Mouse (Mus musculus) midbrain, embryonic 16.5 days (tissue): ENCODE data around the gene Crispld2. TPM values are rescaled to one million over a fixed set of nuclear protein-coding genes. Genes with fewer than 3 reads are reported as not detected.

ENCODE experiments used
- ATAC-seq: fragments of 200-750 bp; cut with Nextera tagmentation; 2 replicates; pipeline ENCODE4 v1.8.0; 2017; ENCODE audit warnings: moderate TSS enrichment
- H3K27ac ChIP-seq: fragments of 300-500 bp; sonication (generic); 2 replicates; pipeline ENCODE4 v1.5.1; 2014; ENCODE audit warnings: mild to moderate bottlenecking, low read length, mixed read lengths
- H3K27me3 ChIP-seq: fragments of 300-500 bp; sonication (generic); 2 replicates; pipeline ENCODE4 v1.6.1; 2014; ENCODE audit warnings: low read depth, low read length, mixed read lengths; ENCODE audit not compliant: control insufficient read depth, insufficient read depth
- H3K36me3 ChIP-seq: fragments of 300-500 bp; sonication (generic); 2 replicates; pipeline ENCODE4 v1.6.1; 2014; ENCODE audit warnings: mild to moderate bottlenecking, low read length, moderate library complexity, mixed read lengths; ENCODE audit not compliant: control insufficient read depth, insufficient read depth
- H3K4me1 ChIP-seq: fragments of 300-500 bp; sonication (generic); 2 replicates; pipeline ENCODE4 v1.6.1; 2014; ENCODE audit warnings: mild to moderate bottlenecking, low read length, mixed read lengths; ENCODE audit not compliant: control insufficient read depth, insufficient read depth
- H3K4me2 ChIP-seq: fragments of 300-500 bp; sonication (generic); 2 replicates; pipeline ENCODE4 v1.6.1; 2014; ENCODE audit warnings: mild to moderate bottlenecking, low read length, mixed read lengths
- H3K4me3 ChIP-seq: fragments of 300-500 bp; sonication (generic); 2 replicates; pipeline ENCODE4 v1.5.1; 2014; ENCODE audit warnings: low read depth, mild to moderate bottlenecking, low read length, moderate library complexity, mixed read lengths
- H3K9ac ChIP-seq: fragments of 300-500 bp; sonication (generic); 2 replicates; pipeline ENCODE4 v1.6.1; 2014; ENCODE audit warnings: low read depth, low read length, mixed read lengths
- H3K9me3 ChIP-seq: fragments of 300-500 bp; sonication (generic); replicated peaks from 2 replicates; pipeline ENCODE4 v1.6.1; 2014; ENCODE audit warnings: mild to moderate bottlenecking, low read length, mixed read lengths; ENCODE audit not compliant: control insufficient read depth, poor library complexity, severe bottlenecking
- WGBS: fragments of 180-500 bp; shearing (Covaris S2); extraction: QIAGEN DNeasy Blood & Tissue Kit; methylation state at CpG from one replicate; pipeline ENCODE4 v1.1.7; 2014; 5-methylcytosine and 5-hydroxymethylcytosine counted together
- polyA plus RNA-seq: library from polyadenylated mRNA; unstranded; fragments of >200 nt; fragmentation: Nextera tagmentation; extraction: Ambion mirVana; gene quantifications from 2 replicates; pipeline ENCODE4 v1.2.1, GENCODE M21; 2015

Crispld2 gene
- polyA plus RNA-seq, 1 experiment from 2014 or later: 2.4 TPM

DNA sequence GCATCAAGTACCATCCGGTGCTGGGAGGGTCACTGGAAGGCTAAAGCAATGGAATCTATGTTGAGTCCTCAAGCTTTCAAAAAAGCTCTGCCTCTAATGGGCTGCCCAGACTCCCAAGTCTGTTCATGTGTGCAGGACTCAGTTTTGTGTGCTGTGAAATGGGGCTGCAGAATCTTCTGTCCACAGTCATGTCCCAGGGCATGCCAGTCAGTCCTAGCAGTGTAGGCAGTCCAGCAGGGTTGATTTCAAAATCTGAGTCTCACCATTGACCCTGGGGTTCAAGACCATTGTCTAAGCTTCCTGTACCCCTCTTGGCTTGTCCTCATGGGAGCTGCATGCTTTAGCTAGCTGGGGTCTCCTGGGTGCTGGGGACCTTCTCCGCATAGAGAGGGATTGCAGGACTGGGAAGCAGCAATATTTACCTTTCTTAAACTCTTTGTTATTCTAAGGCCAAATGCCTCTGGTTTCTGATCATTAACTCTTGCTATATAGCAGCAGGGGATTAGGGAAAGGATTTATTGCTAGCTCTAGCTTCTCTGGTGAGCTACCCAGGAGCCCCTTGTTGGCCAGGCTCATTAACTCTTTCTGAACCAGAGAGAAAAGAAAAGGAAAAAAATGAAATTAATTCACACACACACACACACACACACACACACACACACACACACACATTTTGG, 12.6 kb downstream of the Crispld2 start:
- no peaks in the 10 kb centered on the region for H3K9me3 ChIP-seq
- peaks cover 10% of the 10 kb centered on the region; the same call in 1 of the 2 replicates for H3K4me1 ChIP-seq
- no peak overlapping the region for H3K4me3 ChIP-seq
- no peak overlapping the region for H3K9ac ChIP-seq
- ATAC-seq: no peak
- H3K27me3 ChIP-seq: no peaks in the 10 kb centered on the region
- H3K4me2 ChIP-seq: no peak overlapping the region
- H3K27ac ChIP-seq: no peak overlapping the region
- WGBS: 61% methylated on average over 2 of the region's 2 CpGs
- no peaks in the 10 kb centered on the region for H3K36me3 ChIP-seq

DNA sequence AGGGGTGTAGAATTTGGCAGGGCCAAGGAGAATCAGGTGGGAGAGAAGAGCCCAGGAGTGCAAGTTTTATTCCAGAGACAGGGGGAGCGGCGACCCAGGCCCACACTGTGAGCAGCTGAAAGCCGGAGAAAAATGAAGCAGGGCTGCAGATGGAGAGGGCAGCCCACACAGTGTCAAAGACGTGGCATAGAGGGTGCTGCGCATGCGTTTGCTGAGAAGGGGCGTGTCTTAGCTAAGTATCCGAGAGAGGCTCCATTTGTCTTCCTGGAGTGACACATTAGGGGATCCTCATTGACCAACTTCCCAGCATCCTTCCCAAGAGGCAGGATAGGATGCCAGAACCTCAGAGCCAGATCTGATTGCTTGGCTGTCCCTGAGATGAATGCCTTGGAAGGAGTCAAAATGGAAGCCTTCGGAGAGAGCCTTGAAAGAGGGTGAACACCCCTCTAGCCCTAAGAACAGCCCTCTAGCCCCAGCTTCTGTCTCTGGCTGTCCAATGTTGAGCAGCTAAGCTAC, 14.5 kb downstream of the Crispld2 start:
- H3K36me3 ChIP-seq: no peaks in the 10 kb centered on the region
- no peaks in the 10 kb centered on the region for H3K9me3 ChIP-seq
- no peak for ATAC-seq
- H3K4me1 ChIP-seq: peaks cover 5% of the 10 kb centered on the region; the same call in 1 of the 2 replicates
- H3K4me3 ChIP-seq: no peak overlapping the region
- no peak overlapping the region for H3K9ac ChIP-seq
- no peak overlapping the region for H3K4me2 ChIP-seq
- WGBS: 35% methylated on average over 9 of the region's 9 CpGs
- H3K27ac ChIP-seq: no peak overlapping the region
- no peaks in the 10 kb centered on the region for H3K27me3 ChIP-seq

DNA sequence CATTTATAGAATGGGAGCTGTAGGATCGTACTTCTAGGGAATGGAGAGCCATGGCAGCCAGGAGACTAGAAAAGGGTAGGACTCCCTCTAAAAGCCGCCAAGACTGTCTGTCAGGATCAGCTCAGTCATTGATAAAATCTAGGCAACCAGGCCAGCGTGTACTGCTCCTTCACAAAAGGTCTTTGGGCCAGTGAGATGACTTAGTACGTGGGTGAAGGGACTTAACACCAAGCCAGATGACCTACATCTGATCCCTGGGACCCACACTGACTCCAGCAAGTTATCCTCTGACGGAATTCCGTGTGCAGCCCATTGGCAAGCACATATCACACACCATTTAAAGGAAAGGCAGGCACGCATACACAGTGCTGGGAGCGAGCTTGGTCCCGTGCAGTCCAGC, 14.9 kb downstream of the Crispld2 start:
- 77% methylated on average over 9 of the region's 9 CpGs for WGBS
- H3K9me3 ChIP-seq: no peaks in the 10 kb centered on the region
- H3K4me2 ChIP-seq: no peak overlapping the region
- ATAC-seq: no peak
- no peak overlapping the region for H3K9ac ChIP-seq
- no peak overlapping the region for H3K4me3 ChIP-seq
- peaks cover 5% of the 10 kb centered on the region; the same call in 1 of the 2 replicates for H3K4me1 ChIP-seq
- H3K27ac ChIP-seq: no peak overlapping the region
- no peaks in the 10 kb centered on the region for H3K27me3 ChIP-seq
- H3K36me3 ChIP-seq: no peaks in the 10 kb centered on the region

- Histone ChIP-seq H3K9me3 (no peaks in the 10 kb centered on the region), H3K27ac (no peak overlapping the region), H3K27me3 (no peaks in the 10 kb centered on the region), H3K4me3 (no peak overlapping the region), H3K4me1 (peaks cover 4% of the 10 kb centered on the region; the same call in 1 of the 2 replicates), H3K36me3 (no peaks in the 10 kb centered on the region), H3K4me2 (no peak overlapping the region), H3K9ac (no peak overlapping the region)
- no peak for ATAC-seq
- WGBS: 70% methylated on average over 6 of the region's 6 CpGs
Measured at GRCm38 (mm10) chr8:120009284-120009683, 17.0 kb downstream of the Crispld2 start.

- Histone ChIP-seq H3K9me3 (no peaks in the 10 kb centered on the region), H3K4me2 (no peak overlapping the region), H3K4me1 (no peaks in the 10 kb centered on the region), H3K27me3 (no peaks in the 10 kb centered on the region), H3K36me3 (no peaks in the 10 kb centered on the region), H3K4me3 (no peak overlapping the region), H3K9ac (no peak overlapping the region), H3K27ac (no peak overlapping the region)
- 88% methylated on average over 8 of the region's 8 CpGs for WGBS
- no peak for ATAC-seq
Measured at GRCm38 (mm10) chr8:120012491-120012890, 20.3 kb downstream of the Crispld2 start.

- Histone ChIP-seq H3K4me3 (no peak overlapping the region), H3K36me3 (no peaks in the 10 kb centered on the region), H3K9me3 (no peaks in the 10 kb centered on the region), H3K4me2 (no peak overlapping the region), H3K9ac (no peak overlapping the region), H3K4me1 (no peaks in the 10 kb centered on the region), H3K27me3 (no peaks in the 10 kb centered on the region), H3K27ac (no peak overlapping the region)
- 35% methylated on average over 9 of the region's 9 CpGs for WGBS
- no peak for ATAC-seq
Measured at GRCm38 (mm10) chr8:120012927-120013326, 20.7 kb downstream of the Crispld2 start.

DNA sequence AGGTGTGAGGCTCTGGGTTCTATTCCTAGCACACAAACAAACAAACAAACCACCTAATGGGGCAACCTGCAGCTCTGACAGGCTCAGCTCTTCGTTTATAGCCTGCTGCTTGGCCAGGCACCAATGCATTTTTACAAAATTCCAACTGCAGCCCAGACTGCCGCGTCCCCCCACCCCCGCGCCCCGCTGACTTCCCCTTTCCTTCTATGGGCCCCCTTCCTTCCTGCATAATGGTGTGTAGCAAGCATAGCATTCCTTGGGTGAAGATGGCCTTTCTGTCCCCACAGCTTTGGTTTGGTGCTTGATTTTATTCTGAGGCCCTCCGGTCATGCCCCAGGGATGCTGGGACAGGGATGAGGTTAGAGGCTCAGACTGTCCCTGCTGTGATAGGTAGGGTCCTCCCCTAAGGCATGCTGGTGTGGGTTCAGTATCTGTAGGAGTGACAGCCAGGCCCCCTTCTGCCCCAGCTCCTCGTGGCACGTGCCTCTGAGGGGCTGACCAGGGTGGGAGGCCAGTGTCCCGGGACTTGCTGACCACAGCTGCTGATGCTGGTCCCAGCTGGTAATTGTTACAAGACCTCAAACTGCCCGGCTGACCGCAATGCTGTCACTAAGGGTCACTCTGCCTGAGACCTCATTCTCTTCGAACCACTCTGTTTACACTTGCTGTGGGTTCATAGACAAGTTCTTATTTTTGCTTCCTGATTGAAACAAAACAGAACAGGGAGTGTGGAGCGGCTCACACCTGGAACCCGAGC, 22.2 kb downstream of the Crispld2 start:
- H3K4me1 ChIP-seq: no peaks in the 10 kb centered on the region
- H3K27me3 ChIP-seq: no peaks in the 10 kb centered on the region
- no peak overlapping the region for H3K4me2 ChIP-seq
- H3K4me3 ChIP-seq: no peak overlapping the region
- no peaks in the 10 kb centered on the region for H3K9me3 ChIP-seq
- no peak overlapping the region for H3K9ac ChIP-seq
- WGBS: 77% methylated on average over 15 of the region's 15 CpGs
- H3K36me3 ChIP-seq: no peaks in the 10 kb centered on the region
- no peak for ATAC-seq
- H3K27ac ChIP-seq: no peak overlapping the region

- no peak overlapping the region for H3K27ac ChIP-seq
- H3K27me3 ChIP-seq: no peaks in the 10 kb centered on the region
- H3K4me3 ChIP-seq: no peak overlapping the region
- no peaks in the 10 kb centered on the region for H3K9me3 ChIP-seq
- no peaks in the 10 kb centered on the region; the same call in 1 of the 2 replicates for H3K4me1 ChIP-seq
- ATAC-seq: no peak
- H3K4me2 ChIP-seq: no peak overlapping the region
- H3K36me3 ChIP-seq: no peaks in the 10 kb centered on the region
- no peak overlapping the region for H3K9ac ChIP-seq
- 88% methylated on average over 8 of the region's 8 CpGs for WGBS
Measured at GRCm38 (mm10) chr8:120015916-120016315, 23.7 kb downstream of the Crispld2 start.

DNA sequence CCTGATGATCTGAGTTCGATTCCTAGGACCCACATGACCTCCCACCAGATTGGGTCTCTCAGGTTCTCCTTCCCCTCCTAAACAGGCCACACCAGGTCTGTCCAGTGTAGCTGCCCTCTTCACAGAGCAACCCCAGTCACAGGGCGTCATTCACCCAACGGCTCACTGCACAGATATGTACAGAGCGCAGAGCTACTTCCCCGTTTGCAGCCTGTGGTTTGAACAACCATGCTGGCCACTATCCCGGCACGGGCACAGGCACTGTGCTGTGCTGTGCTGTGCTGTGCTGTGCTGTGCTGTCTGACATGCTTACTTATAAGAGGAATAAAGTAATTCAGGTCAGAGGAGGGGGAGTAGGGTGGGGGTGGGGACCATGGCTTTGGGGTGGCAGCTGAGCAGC, 24.2 kb downstream of the Crispld2 start:
- no peak overlapping the region for H3K4me3 ChIP-seq
- WGBS: 84% methylated on average over 7 of the region's 7 CpGs
- H3K27ac ChIP-seq: no peak overlapping the region

More for the DNA sequence above, 24.2 kb downstream of the Crispld2 start:
- H3K27me3 ChIP-seq: no peaks in the 10 kb centered on the region
- H3K4me2 ChIP-seq: no peak overlapping the region
- H3K9ac ChIP-seq: no peak overlapping the region
- no peak for ATAC-seq
- no peaks in the 10 kb centered on the region for H3K9me3 ChIP-seq
- H3K36me3 ChIP-seq: no peaks in the 10 kb centered on the region
- H3K4me1 ChIP-seq: no peaks in the 10 kb centered on the region; the same call in 1 of the 2 replicates
